Mouse (Mus musculus) c-Kit-positive CD71-positive TER-119-positive erythroid progenitor cells, embryonic 14.5 days (primary cell): ENCODE results near the gene Cutc.

Experiments
- DNase-seq: peaks from one replicate; pipeline ENCODE4 v3.0.0-alpha.2; 2013; ENCODE audit warnings: low spot score

Gene Cutc

DNA sequence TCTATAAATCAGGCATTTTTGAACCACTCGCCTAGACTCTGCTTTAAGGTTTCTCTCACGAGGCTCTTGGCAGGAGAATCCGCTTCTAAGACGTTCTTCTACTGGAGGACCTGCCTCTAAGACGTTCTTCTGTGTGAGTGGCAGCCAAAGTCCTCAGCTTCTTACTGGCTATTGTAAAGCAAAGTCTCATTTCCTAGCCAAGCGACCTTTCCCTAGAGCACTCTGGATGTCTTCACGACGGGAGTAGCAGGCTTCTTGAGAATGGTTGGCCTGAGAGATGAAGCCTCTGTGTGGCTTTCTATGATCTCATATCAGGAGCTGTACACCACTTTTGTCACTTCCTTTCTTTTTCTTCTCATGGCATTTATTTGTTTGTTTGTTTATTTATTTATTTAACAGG is 42.7 kb downstream of the Cutc start:
- DNase-seq: no peak

DNA sequence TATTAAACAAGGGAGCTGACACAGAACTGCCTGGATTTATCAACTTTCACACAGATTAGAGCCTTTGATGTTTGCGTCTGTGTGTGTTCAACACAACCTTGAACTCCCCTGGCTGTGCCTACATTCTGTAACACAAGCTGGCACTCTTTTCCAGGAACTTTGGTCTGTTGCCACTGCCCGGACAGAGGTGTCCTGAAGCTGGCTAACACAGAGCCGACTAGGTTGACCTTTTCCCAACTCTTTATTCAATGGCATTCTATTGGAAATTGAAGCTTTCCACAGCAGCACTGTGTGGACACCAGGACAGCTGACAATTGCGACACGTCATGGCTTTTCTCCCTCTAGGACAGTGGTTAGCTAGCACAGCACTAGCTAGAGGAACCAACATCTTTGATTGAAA is 44.4 kb downstream of the Cutc start:
- DNase-seq: no peak

DNA sequence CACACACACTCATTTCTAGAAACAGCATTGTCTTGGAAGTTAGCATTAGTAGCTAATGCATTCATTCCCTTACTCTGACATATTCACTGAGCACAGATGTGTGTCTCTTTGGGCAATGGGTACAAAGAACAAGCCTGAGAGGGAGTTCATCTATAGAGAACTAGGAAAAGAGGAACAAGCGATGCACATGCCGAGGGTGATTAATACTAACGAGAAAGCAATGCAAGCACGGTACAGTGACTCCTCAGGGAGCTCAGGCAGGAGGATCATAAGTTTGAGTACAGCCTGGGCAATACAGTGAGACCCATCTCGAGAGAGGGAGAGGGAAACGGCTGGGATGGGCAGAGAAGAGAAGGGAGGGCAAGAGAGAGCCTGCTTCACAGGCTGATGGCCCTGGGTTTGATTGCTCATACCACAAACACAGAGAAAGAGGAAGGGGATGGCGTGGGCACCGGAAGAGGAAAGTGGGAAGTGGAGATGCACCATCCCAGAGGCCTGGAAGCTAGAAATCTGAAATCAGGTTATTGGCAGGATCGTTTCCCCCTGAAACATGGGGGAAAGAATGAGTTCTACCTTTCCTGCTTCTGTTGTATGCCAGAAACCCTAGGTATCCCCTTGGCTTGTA is 48.7 kb downstream of the Cutc start:
- DNase-seq: no peak

DNA sequence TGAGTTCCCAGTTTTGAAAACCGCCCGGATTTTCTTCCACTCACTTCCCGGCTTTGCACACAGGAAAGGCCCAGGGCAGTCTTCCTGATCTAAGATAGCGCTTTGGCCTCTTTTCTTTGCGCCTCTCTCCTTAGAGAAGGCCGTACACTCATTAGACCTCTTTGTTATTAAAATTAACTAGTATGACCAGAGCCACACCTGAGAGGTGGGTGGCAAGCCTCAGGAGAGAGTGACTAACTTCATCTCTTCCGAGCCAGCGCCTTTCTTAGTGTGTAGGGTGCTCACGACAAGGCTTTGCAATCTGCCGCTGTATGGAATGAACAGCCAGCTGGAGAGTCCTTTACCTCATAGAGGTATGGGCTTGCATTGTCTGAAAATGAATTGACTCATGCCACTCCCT is 51.1 kb downstream of the Cutc start:
- DNase-seq: no peak

DNA sequence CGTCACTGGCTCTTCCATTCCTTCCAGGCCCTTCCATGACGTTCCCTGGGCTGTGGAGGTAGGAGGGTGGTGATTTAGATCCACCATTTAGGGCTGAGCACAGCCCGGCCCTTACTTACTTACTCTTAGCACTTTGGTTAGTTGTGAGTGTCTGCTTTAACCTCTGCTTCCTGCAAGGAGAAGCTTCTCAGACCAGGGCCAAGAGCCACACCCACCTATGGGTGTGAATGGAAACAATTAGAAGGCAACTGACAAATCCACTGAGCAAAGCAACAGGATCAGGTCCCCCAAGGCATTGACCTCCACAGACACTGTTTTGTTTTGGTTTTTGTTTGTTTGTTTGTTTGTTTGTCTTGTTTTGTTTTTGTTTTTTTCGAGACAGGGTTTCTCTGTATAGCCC is 56.5 kb downstream of the Cutc start:
- DNase-seq: no peak

DNA sequence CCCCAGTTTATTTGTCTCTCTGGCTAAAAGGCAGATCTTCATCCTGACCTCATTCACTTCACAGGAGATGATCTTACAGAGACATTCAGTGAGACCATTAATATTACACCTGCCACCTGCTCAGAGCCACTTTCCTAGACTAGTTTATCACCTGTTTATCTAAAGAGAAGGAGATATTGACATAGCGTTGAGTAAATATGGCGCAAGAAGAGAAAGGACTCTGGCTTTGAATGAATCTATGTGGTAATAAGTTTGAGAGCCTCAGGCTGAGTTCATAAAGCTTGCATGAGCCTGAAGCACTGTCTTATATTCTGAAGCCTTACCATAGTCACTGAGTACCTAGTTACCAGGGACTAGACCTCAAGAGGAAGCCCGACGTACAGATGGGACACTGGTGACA is 58.6 kb downstream of the Cutc start:
- DNase-seq: no peak

DNA sequence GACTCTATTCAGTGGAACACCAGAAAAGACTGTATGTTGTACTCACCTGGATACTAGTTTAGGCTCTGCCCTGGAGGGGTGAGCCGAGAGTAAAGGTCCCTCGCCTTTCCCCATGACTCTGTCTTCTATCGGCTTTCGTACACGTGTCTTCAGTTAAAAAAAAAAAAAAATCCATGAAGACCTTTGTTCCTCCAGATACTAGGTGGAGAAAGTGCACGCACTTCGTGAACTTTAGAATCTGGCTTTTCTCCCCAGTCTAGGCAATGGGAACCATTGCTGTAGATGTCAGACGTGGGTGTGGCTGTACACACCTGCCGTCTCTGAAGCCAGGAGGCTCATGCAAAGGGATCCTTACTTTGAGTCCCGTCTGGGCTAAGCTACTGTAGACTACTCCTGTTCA is 60.5 kb downstream of the Cutc start:
- DNase-seq: no peak

DNA sequence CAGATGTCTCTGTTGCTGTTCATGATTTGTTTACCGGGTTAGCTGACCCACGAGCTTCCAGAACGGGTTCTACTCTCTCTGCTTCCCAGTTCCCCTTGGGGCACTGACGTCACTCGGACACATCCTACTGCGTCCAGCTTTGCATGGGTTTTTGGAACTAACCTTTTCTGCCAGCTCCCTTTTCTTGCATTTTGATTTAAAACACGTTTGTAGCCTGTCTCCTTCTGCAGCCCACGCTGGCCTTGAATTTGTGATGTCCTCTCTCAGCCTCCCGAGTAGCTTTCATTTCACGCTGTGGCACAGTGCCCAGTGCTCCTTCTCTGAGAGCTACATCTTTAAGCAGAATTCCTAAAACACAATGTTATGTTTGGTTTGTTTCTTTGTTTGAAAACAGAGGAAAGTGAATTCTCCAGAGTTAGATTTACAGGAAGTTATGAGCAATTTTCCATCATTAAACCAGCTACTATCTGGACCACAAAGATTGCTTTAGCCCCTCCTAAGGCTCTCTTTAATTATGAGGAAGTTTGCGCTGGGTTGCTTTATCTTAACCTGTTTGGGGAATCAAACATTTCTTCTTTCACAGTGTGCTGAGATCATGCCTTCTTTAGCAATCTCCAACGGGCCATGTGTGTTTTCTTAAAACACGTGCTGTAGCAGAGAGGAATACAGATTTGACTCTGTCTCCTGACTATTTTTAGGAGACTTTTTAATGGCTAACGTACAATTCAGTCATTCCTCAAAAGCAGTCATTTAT is 63.0 kb downstream of the Cutc start:
- DNase-seq: no peak
